Mouse (Mus musculus) liver, postnatal 0 days (tissue): ENCODE measurements around the gene Nes. TPM values are rescaled to one million over a fixed set of nuclear protein-coding genes. Genes with fewer than 3 reads are reported as not detected.

ENCODE experiments used
- ATAC-seq: fragments of 200-750 bp; cut with Nextera tagmentation; 2 replicates; pipeline ENCODE4 v1.8.0; 2017; ENCODE audit warnings: mild to moderate bottlenecking, moderate library complexity
- DNase-seq: peaks from one replicate; pipeline ENCODE4 v3.0.0-alpha.2; 2016
- H3K27ac ChIP-seq: fragments of 300-500 bp; sonication (generic); 2 replicates; pipeline ENCODE4 v1.5.1; 2014; ENCODE audit warnings: antibody characterized with exemption, moderate library complexity, mild to moderate bottlenecking, low read depth
- H3K27me3 ChIP-seq: fragments of 300-500 bp; sonication (generic); 2 replicates; pipeline ENCODE4 v1.6.1; 2014; ENCODE audit warnings: low read length, control low read depth, mixed read lengths; ENCODE audit not compliant: insufficient read depth
- H3K36me3 ChIP-seq: fragments of 300-500 bp; sonication (generic); replicated peaks from 2 replicates; pipeline ENCODE4 v1.6.1; 2014; ENCODE audit warnings: mild to moderate bottlenecking, control low read depth, low read length, moderate library complexity, mixed read lengths; ENCODE audit not compliant: insufficient read depth
- H3K4me1 ChIP-seq: fragments of 300-500 bp; sonication (generic); 2 replicates; pipeline ENCODE4 v1.6.1; 2014; ENCODE audit warnings: antibody characterized with exemption, mild to moderate bottlenecking, control low read depth; ENCODE audit not compliant: insufficient read depth
- H3K4me2 ChIP-seq: fragments of 300-500 bp; sonication (generic); 2 replicates; pipeline ENCODE4 v1.6.1; 2014; ENCODE audit warnings: low read depth, mild to moderate bottlenecking, low read length, moderate library complexity, mixed read lengths
- H3K4me3 ChIP-seq: fragments of 300-500 bp; sonication (generic); 2 replicates; pipeline ENCODE4 v1.5.1; 2014; ENCODE audit warnings: low read depth, low read length
- H3K9ac ChIP-seq: fragments of 300-500 bp; sonication (generic); replicated peaks from 2 replicates; pipeline ENCODE4 v1.6.1; 2014; ENCODE audit warnings: mild to moderate bottlenecking, moderate library complexity
- H3K9me3 ChIP-seq: fragments of 300-500 bp; sonication (generic); 2 replicates; pipeline ENCODE4 v1.6.1; 2016; ENCODE audit warnings: mild to moderate bottlenecking, control low read depth, low read length, mixed read lengths
- CTCF ChIP-seq: sonication (generic); IDR thresholded peaks from 2 replicates; pipeline ENCODE4 v1.5.1; 2016; ENCODE audit warnings: antibody characterized with exemption, low read depth
- EP300 ChIP-seq: IDR thresholded peaks from 2 replicates; pipeline ENCODE4 v1.6.1; 2016; ENCODE audit warnings: antibody characterized with exemption, low read depth, mild to moderate bottlenecking
- WGBS: fragments of 180-500 bp; shearing (Covaris S2); extraction: QIAGEN DNeasy Blood & Tissue Kit; methylation state at CpG from one replicate; pipeline ENCODE4 v1.1.7; 2014; ENCODE audit not compliant: insufficient replicate concordance; 5-methylcytosine and 5-hydroxymethylcytosine counted together
- polyA plus RNA-seq: library from polyadenylated mRNA; unstranded; fragments of >200 nt; fragmentation: Nextera tagmentation; extraction: Ambion mirVana; gene quantifications from 2 replicates; pipeline ENCODE4 v1.2.1, GENCODE M21; 2015

The Nes gene
- polyA plus RNA-seq, 1 experiment from 2014 or later, result 0.83 TPM

- H3K9me3 ChIP-seq, result no peaks in the 10 kb centered on the region
- H3K27ac ChIP-seq, result no peak overlapping the region
- no peak overlapping the region for H3K9ac ChIP-seq
- no peak for TF ChIP-seq CTCF
- TF ChIP-seq EP300, result no peak
- no peak overlapping the region for H3K4me3 ChIP-seq
- H3K4me1 ChIP-seq, result 0 out of 2 replicates have a peak, but pooled peaks cover 4% of the 10 kb centered on the region
- DNase-seq (peak; percentile 79), ATAC-seq (no peak)
- 4% methylated on average over 5 of the region's 6 CpGs for WGBS
- no peak overlapping the region for H3K4me2 ChIP-seq
- peaks cover 61% of the 10 kb centered on the region for H3K27me3 ChIP-seq
- H3K36me3 ChIP-seq, result no peaks in the 10 kb centered on the region
These were observed 22.6 kb downstream of the Nes start for GRCm38 (mm10) chr3:87993436-87993835.

GRCm38 (mm10) chr3:87995331-87995730 is 24.5 kb downstream of the Nes start:
- TF ChIP-seq EP300 (no peak), CTCF (no peak)
- WGBS, result 29% methylated on average over 11 of the region's 11 CpGs
- H3K4me3 ChIP-seq, result no peak overlapping the region
- no peak overlapping the region for H3K27ac ChIP-seq
- DNase-seq (no peak), ATAC-seq (no peak)
- no peak overlapping the region for H3K9ac ChIP-seq
- H3K27me3 ChIP-seq, result peaks cover 80% of the 10 kb centered on the region
- no peaks in the 10 kb centered on the region for H3K9me3 ChIP-seq
- no peaks in the 10 kb centered on the region for H3K36me3 ChIP-seq
- H3K4me1 ChIP-seq, result 0 out of 2 replicates have a peak, but pooled peaks cover 4% of the 10 kb centered on the region
- H3K4me2 ChIP-seq, result no peak overlapping the region

- WGBS, result 2% methylated on average over 14 of the region's 15 CpGs
- H3K4me3 ChIP-seq, result no peak overlapping the region
- TF ChIP-seq CTCF (no peak), EP300 (no peak)
- H3K36me3 ChIP-seq, result no peaks in the 10 kb centered on the region
- H3K9me3 ChIP-seq, result no peaks in the 10 kb centered on the region
- H3K4me1 ChIP-seq, result 0 out of 2 replicates have a peak, but pooled peaks cover 4% of the 10 kb centered on the region
- no peak overlapping the region for H3K27ac ChIP-seq
- ATAC-seq, result no peak
- H3K9ac ChIP-seq, result no peak overlapping the region
- H3K4me2 ChIP-seq, result no peak overlapping the region
- peaks cover 90% of the 10 kb centered on the region for H3K27me3 ChIP-seq
- DNase-seq, result no peak
These were observed 25.5 kb downstream of the Nes start for GRCm38 (mm10) chr3:87996401-87996800.

- Histone ChIP-seq H3K27ac (no peak overlapping the region), H3K4me3 (peak overlapping the region; percentile 31; the same call in 1 of the 2 replicates), H3K36me3 (no peaks in the 10 kb centered on the region), H3K9ac (no peak overlapping the region), H3K9me3 (no peaks in the 10 kb centered on the region), H3K27me3 (peaks cover 95% of the 10 kb centered on the region), H3K4me1 (0 out of 2 replicates have a peak, but pooled peaks cover 4% of the 10 kb centered on the region), H3K4me2 (peak overlapping the region; percentile 40)
- 1% methylated on average over 48 of the region's 49 CpGs for WGBS
- no peak for DNase-seq
- TF ChIP-seq EP300 (no peak), CTCF (no peak)
- ATAC-seq, result no peak
These were observed 26.2 kb downstream of the Nes start for GRCm38 (mm10) chr3:87996971-87997614.

- no peak for DNase-seq
- Histone ChIP-seq H3K9me3 (no peaks in the 10 kb centered on the region), H3K4me3 (no peak overlapping the region), H3K4me2 (no peak overlapping the region), H3K36me3 (no peaks in the 10 kb centered on the region), H3K9ac (no peak overlapping the region), H3K27me3 (peaks cover 97% of the 10 kb centered on the region), H3K27ac (no peak overlapping the region), H3K4me1 (0 out of 2 replicates have a peak, but pooled peaks cover 4% of the 10 kb centered on the region)
- no peak for TF ChIP-seq CTCF
- no peak for TF ChIP-seq EP300
- 5% methylated on average over 6 of the region's 7 CpGs for WGBS
- no peak for ATAC-seq
These were observed 27.9 kb downstream of the Nes start for GRCm38 (mm10) chr3:87998747-87999146.

GRCm38 (mm10) chr3:87999243-87999895 is 28.5 kb downstream of the Nes start:
- Histone ChIP-seq H3K9me3 (no peaks in the 10 kb centered on the region), H3K27me3 (peaks cover 91% of the 10 kb centered on the region), H3K4me3 (no peak overlapping the region), H3K4me1 (0 out of 2 replicates have a peak, but pooled peaks cover 4% of the 10 kb centered on the region), H3K4me2 (no peak overlapping the region), H3K27ac (no peak overlapping the region), H3K9ac (no peak overlapping the region), H3K36me3 (no peaks in the 10 kb centered on the region)
- 2% methylated on average over 37 of the region's 38 CpGs for WGBS
- TF ChIP-seq EP300 (no peak), CTCF (no peak)
- ATAC-seq, result no peak
- no peak for DNase-seq
